Mouse (Mus musculus) left cerebral cortex, adult 6 months (tissue): ENCODE measurements around the gene Synpr. TPM values are rescaled to one million over a fixed set of nuclear protein-coding genes. Genes with fewer than 3 reads are reported as not detected.

ENCODE experiments used
- long read RNA-seq, 2 experiments: library from polyadenylated mRNA; unstranded; transcript quantifications; one replicate each; pipeline ENCODE4 v2.0.0; 2019 to 2020
- polyA plus RNA-seq: library from polyadenylated mRNA; unstranded; fragments of <200 nt; fragmentation: Nextera tagmentation; gene quantifications from 2 replicates; pipeline ENCODE4 v1.2.3, GENCODE M21; 2021

Gene Synpr
- polyA plus RNA-seq = 88.6 and 126 TPM in 2 replicates
- long read RNA-seq, experiment 1, transcript Synpr-202 (5 exons, 2,576 nt) = major isoform, 1,329 of 1,551 reads
- long read RNA-seq, experiment 1, partial matches to known transcripts = 110 of 1,551 reads
- long read RNA-seq, experiment 1, other reads (novel, unspliced or antisense) = 112 of 1,551 reads
- long read RNA-seq, experiment 2, transcript Synpr-202 (5 exons, 2,576 nt) = major isoform, 79 of 129 reads
- long read RNA-seq, experiment 2, partial matches to known transcripts = 44 of 129 reads
- long read RNA-seq, experiment 2, other reads (novel, unspliced or antisense) = 6 of 129 reads

DNA sequence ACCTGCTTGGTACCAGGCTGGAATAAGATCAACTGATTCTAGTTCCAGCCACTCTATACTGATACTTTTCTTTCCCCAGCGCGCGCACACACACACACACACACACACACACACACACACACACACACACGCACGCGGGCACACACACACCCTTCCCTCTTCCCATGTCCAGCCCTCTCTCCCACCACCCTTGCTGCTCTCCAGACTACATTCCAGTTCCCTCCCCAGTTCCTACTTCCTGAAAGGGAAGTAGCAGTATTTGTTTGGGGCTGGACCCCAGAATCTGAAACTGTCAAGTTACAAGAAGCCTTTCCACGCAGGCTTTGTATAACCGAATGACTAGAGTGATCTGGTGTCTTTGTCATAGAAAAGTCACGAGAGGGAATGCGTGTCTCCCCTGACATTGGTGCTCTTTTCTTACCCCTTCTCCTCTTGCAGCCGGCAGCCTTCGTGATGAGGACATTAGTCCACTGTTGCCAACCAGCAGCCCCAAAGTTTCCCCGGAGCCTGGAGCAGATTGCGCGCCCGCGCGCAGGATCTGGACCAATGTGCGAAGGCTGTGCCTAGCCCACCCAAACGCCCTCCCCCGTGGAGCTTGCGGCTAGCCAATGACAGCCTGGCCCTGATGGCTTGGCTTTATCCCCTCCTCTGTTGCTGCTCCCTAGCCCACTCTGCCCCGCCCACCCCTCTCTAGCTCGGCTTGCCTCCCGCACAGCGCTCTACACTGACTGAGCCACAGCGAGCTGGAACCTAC is at the start of gene Synpr:
Gene Synpr, plus strand, starts transcription at position 690 of the 754 bp plus-strand sequence.

